Mouse (Mus musculus): ENCODE data around the gene Adcy3. TPM values are rescaled to one million over a fixed set of nuclear protein-coding genes. Genes with fewer than 3 reads are reported as not detected.

Adcy3 gene
- polyA plus RNA-seq, 1 experiment from 2014 or later: 7.7 TPM

- H3K27ac ChIP-seq (ENCODE audit: low read length): no peak overlapping the region
- peak; percentile 62; the same call in 1 of the 2 replicates for ATAC-seq (ENCODE audit: insufficient read depth, low FRiP score)
These were observed 112.8 kb downstream of the Adcy3 start for GRCm38 (mm10) chr12:4245742-4246141.

DNA sequence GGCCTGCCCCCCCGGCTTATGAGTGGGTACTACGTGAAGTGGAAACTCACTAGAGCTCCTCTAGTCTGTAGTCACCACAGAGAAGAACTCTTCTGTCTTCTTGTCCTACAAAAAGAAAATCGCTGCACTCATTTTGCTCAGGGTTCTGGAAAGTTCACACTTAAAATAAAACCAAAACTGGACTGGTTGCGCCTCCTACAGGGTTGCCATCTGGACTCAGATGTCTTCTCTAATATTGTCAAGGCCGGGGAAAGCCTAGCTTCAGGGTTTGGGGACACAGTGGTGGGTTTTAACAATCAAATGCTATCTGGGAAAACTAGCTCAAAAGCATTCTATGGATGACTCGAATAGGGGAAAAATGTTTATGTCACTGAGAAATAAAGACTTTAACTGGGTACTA lies 116.9 kb downstream of the Adcy3 start:
- Histone ChIP-seq H3K36me3 (ENCODE audit: control insufficient read depth, insufficient read depth, low read length) (peaks cover 7% of the 10 kb centered on the region; the same call in 1 of the 2 replicates), H3K27me3 (ENCODE audit: control insufficient read depth, insufficient read depth, low read length) (no peaks in the 10 kb centered on the region), H3K27ac (ENCODE audit: low read length) (no peak overlapping the region), H3K4me1 (ENCODE audit: control insufficient read depth, insufficient read depth, low read length) (no peaks in the 10 kb centered on the region), H3K9ac (ENCODE audit: low read length) (no peak overlapping the region), H3K4me2 (ENCODE audit: low read depth, low read length) (no peak overlapping the region), H3K4me3 (replicated peaks; ENCODE audit: low read length) (no peak overlapping the region), H3K9me3 (replicated peaks; ENCODE audit: control insufficient read depth, low read length) (no peaks in the 10 kb centered on the region)
- ATAC-seq (ENCODE audit: insufficient read depth, low FRiP score): no peak
- 82% methylated on average over 6 of the region's 6 CpGs for WGBS

More at GRCm38 (mm10) chr12:4245742-4246141, 112.8 kb downstream of the Adcy3 start:
- Histone ChIP-seq H3K9ac (ENCODE audit: low read length) (no peak overlapping the region), H3K4me3 (replicated peaks; ENCODE audit: low read length) (no peak overlapping the region), H3K4me2 (ENCODE audit: low read depth, low read length) (no peak overlapping the region), H3K27me3 (ENCODE audit: control insufficient read depth, insufficient read depth, low read length) (no peaks in the 10 kb centered on the region), H3K36me3 (ENCODE audit: control insufficient read depth, insufficient read depth, low read length) (peaks cover 7% of the 10 kb centered on the region; the same call in 1 of the 2 replicates), H3K4me1 (ENCODE audit: control insufficient read depth, insufficient read depth, low read length) (no peaks in the 10 kb centered on the region), H3K9me3 (replicated peaks; ENCODE audit: control insufficient read depth, low read length) (no peaks in the 10 kb centered on the region)
- WGBS: 74% methylated on average over 10 of the region's 10 CpGs

DNA sequence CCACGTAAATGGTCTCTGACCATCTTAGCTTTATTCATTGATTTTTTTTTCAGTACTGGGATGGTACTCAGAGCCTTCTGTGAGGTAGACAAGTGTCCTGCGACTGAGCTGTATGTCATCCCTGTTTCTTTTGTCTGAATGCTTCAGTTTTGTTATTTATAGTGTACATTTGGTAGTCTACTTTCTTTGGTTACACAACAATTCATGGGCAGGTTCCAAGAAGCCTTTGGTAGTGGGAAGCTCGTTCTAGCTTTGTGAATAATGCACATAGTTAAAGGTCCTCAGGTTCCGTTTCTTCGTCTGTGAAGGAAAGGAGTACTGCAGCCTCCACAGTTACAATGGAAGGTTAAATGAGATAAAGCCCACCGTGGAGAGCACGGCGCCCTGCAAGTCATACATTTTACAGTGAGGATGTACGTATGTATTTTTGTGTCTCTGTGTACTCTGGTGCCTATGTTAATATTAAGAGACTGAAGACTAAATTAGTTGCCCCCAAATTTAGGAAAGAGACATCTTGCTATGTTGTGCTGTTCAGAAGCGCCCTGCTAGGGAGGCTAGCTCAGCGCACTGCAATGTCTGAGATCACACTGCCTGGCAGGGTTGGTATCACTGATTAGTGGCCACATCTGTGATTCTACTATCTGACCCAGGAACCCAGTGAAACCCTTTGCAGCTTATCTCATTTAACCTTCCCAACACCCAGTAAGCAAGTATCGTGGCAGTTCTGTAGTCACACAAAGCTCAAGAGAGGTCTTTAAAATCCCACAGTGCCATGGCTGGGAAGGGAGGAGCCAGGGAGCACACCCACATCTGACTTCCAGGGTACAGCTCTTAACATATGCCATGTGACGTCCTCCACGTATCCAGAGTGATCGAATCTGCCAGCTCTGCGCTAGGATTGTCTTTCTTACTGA lies 120.1 kb downstream of the Adcy3 start:
- WGBS: 78% methylated on average over 16 of the region's 16 CpGs

More for the DNA sequence above, 120.1 kb downstream of the Adcy3 start:
- ATAC-seq (ENCODE audit: insufficient read depth, low FRiP score): 0 out of 2 replicates have a peak, but pooled peaks have one; percentile 21
- no peaks in the 10 kb centered on the region for H3K4me1 ChIP-seq (ENCODE audit: control insufficient read depth, insufficient read depth, low read length)
- no peak overlapping the region for H3K9ac ChIP-seq (ENCODE audit: low read length)
- no peak overlapping the region for H3K4me2 ChIP-seq (ENCODE audit: low read depth, low read length)
- no peaks in the 10 kb centered on the region for H3K27me3 ChIP-seq (ENCODE audit: control insufficient read depth, insufficient read depth, low read length)
- no peaks in the 10 kb centered on the region for H3K36me3 ChIP-seq (ENCODE audit: control insufficient read depth, insufficient read depth, low read length)
- H3K4me3 ChIP-seq (replicated peaks; ENCODE audit: low read length): no peak overlapping the region
- H3K9me3 ChIP-seq (replicated peaks; ENCODE audit: control insufficient read depth, low read length): no peaks in the 10 kb centered on the region
- H3K27ac ChIP-seq (ENCODE audit: low read length): no peak overlapping the region

Other genes with a start within 250 kb of the Adcy3 start
- 1.6 and 2.4 TPM in 2 replicates for gene Pomc, start 178.2 kb upstream of the Adcy3 start, polyA plus RNA-seq (2015; fragmentation: Nextera tagmentation; extraction: Ambion mirVana)
- gene Efr3b, start 94.2 kb upstream of the Adcy3 start, polyA plus RNA-seq (2015; fragmentation: Nextera tagmentation; extraction: Ambion mirVana): 3.4 and 3.5 TPM in 2 replicates
- 5.7 and 6.1 TPM in 2 replicates for gene Dnajc27, start 50.5 kb upstream of the Adcy3 start, polyA plus RNA-seq (2015; fragmentation: Nextera tagmentation; extraction: Ambion mirVana)
- gene Ptrhd1, start 100.9 kb downstream of the Adcy3 start, polyA plus RNA-seq (2015; fragmentation: Nextera tagmentation; extraction: Ambion mirVana): 5.0 and 5.1 TPM in 2 replicates
- 12.1 TPM in 2 replicates for gene Cenpo, start 101.2 kb downstream of the Adcy3 start, polyA plus RNA-seq (2015; fragmentation: Nextera tagmentation; extraction: Ambion mirVana)

Data from stomach, embryonic 16.5 days (tissue).